Mouse (Mus musculus) testis, adult 2 months (tissue): Measurements from ENCODE around the gene Gls2.

ENCODE experiments used
- CTCF ChIP-seq: fragments of 200-500 bp; IDR thresholded peaks from 2 replicates; pipeline ENCODE4 v1.5.1; 2012; ENCODE audit warnings: low read depth, mild to moderate bottlenecking, inconsistent platforms, low read length, moderate library complexity; ENCODE audit not compliant: control insufficient read depth, insufficient read depth, insufficient replicate concordance
- POLR2A ChIP-seq: fragments of 200-500 bp; IDR thresholded peaks from 2 replicates; pipeline ENCODE4 v1.6.1; 2012; ENCODE audit warnings: low read depth, mild to moderate bottlenecking, inconsistent platforms, low read length, moderate library complexity; ENCODE audit not compliant: control insufficient read depth

GRCm38 (mm10) chr10:128153978-128154377 lies 40.3 kb upstream of the Gls2 start:
- TF ChIP-seq POLR2A (no peak), CTCF (no peak)
